Mouse (Mus musculus) hindbrain, embryonic 11.5 days (tissue): ENCODE measurements at regions not wholly inside any gene's neighbourhood (a gene's known extent, or its start where the extent isn't known, plus 50 kb on each side); places are given as distances from the start of the nearest gene placed in this dataset.

ENCODE experiments used
- ATAC-seq: fragments of 200-750 bp; cut with Nextera tagmentation; 2 replicates; pipeline ENCODE4 v1.8.0; 2017; ENCODE audit warnings: mild to moderate bottlenecking, moderate TSS enrichment, moderate library complexity; ENCODE audit not compliant: low FRiP score
- DNase-seq: peaks from one replicate; pipeline ENCODE4 v3.0.0-alpha.2; 2015; ENCODE audit warnings: low spot score
- H3K27ac ChIP-seq: fragments of 300-500 bp; sonication (generic); 2 replicates; pipeline ENCODE4 v1.5.1; 2014; ENCODE audit warnings: mild to moderate bottlenecking, low read depth, low read length
- H3K27me3 ChIP-seq: fragments of 300-500 bp; sonication (generic); 2 replicates; pipeline ENCODE4 v1.6.1; 2014; ENCODE audit warnings: mild to moderate bottlenecking, low read length, moderate library complexity, mixed read lengths; ENCODE audit not compliant: control insufficient read depth, insufficient read depth
- H3K36me3 ChIP-seq: fragments of 300-500 bp; sonication (generic); 2 replicates; pipeline ENCODE4 v1.6.1; 2014; ENCODE audit warnings: mild to moderate bottlenecking, low read length, moderate library complexity, mixed read lengths; ENCODE audit not compliant: control insufficient read depth, insufficient read depth
- H3K4me1 ChIP-seq: fragments of 300-500 bp; sonication (generic); replicated peaks from 2 replicates; pipeline ENCODE4 v1.6.1; 2014; ENCODE audit warnings: low read length, mixed read lengths; ENCODE audit not compliant: control insufficient read depth, insufficient read depth
- H3K4me2 ChIP-seq: fragments of 300-500 bp; sonication (generic); replicated peaks from 2 replicates; pipeline ENCODE4 v1.6.1; 2014; ENCODE audit warnings: mild to moderate bottlenecking, low read depth, low read length
- H3K4me3 ChIP-seq: fragments of 300-500 bp; sonication (generic); 2 replicates; pipeline ENCODE4 v1.5.1; 2014; ENCODE audit warnings: low read depth, low read length
- H3K9ac ChIP-seq: fragments of 300-500 bp; sonication (generic); 2 replicates; pipeline ENCODE4 v1.6.1; 2014; ENCODE audit warnings: low read depth, low read length
- H3K9me3 ChIP-seq: fragments of 300-500 bp; sonication (generic); 2 replicates; pipeline ENCODE4 v1.6.1; 2016; ENCODE audit warnings: low read length; ENCODE audit not compliant: control insufficient read depth
- WGBS: fragments of 180-500 bp; shearing (Covaris S2); extraction: QIAGEN DNeasy Blood & Tissue Kit; methylation state at CpG from one replicate; pipeline ENCODE4 v1.1.7; 2014; 5-methylcytosine and 5-hydroxymethylcytosine counted together

DNA sequence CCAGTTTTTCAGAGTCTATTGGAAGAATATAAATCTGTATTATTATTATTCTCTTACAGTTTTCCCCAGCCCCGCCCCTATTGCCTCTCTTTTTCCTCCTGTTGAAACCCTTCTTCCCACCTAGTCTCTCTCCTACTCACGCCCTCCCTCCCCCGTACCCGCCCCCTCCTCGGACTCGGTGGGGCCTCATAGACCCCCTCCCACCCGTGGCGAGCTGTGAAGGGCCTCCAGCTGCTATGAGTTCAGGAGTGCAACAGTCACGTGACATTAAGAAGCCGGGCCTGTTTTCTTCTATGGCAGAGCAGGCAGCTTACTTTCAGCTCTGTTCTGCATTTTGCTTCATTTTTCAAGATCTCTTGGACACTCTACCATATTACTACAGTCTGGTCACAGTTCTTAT lies 139.8 kb downstream of the Icos start:
- DNase-seq (no peak), ATAC-seq (no peak)
- Histone ChIP-seq H3K27ac (no peak overlapping the region), H3K4me1 (no peaks in the 10 kb centered on the region), H3K4me3 (no peak overlapping the region), H3K9me3 (no peaks in the 10 kb centered on the region), H3K36me3 (no peaks in the 10 kb centered on the region), H3K4me2 (no peak overlapping the region), H3K9ac (no peak overlapping the region), H3K27me3 (no peaks in the 10 kb centered on the region)
- whole genome bisulfite sequencing, result 34% methylated on average over 10 of the region's 10 CpGs

- Histone ChIP-seq H3K4me3 (no peak overlapping the region), H3K27ac (no peak overlapping the region), H3K4me2 (no peak overlapping the region), H3K9ac (no peak overlapping the region), H3K9me3 (no peaks in the 10 kb centered on the region), H3K36me3 (no peaks in the 10 kb centered on the region), H3K27me3 (no peaks in the 10 kb centered on the region), H3K4me1 (no peaks in the 10 kb centered on the region)
- DNase-seq (no peak), ATAC-seq (no peak)
- 68% methylated on average over 4 of the region's 4 CpGs for WGBS
Measured at GRCm38 (mm10) chr1:61118071-61118470, 140.3 kb downstream of the Icos start.

GRCm38 (mm10) chr1:61121480-61121879 lies 143.8 kb downstream of the Icos start:
- WGBS, result 76% methylated on average over 4 of the region's 4 CpGs
- no peaks in the 10 kb centered on the region for H3K27me3 ChIP-seq

GRCm38 (mm10) chr1:61125127-61125526 lies 147.4 kb downstream of the Icos start:
- no peaks in the 10 kb centered on the region for H3K4me1 ChIP-seq
- DNase-seq (no peak), ATAC-seq (no peak)
- no peak overlapping the region for H3K4me3 ChIP-seq
- no peak overlapping the region for H3K4me2 ChIP-seq
- WGBS, result 92% methylated on average over 2 of the region's 2 CpGs
- no peaks in the 10 kb centered on the region for H3K36me3 ChIP-seq
- no peak overlapping the region for H3K27ac ChIP-seq
- no peak overlapping the region for H3K9ac ChIP-seq
- no peaks in the 10 kb centered on the region for H3K9me3 ChIP-seq
- no peaks in the 10 kb centered on the region for H3K27me3 ChIP-seq

More at GRCm38 (mm10) chr1:61121480-61121879, 143.8 kb downstream of the Icos start:
- ATAC-seq (no peak), DNase-seq (no peak)
- Histone ChIP-seq H3K4me2 (no peak overlapping the region), H3K9me3 (no peaks in the 10 kb centered on the region), H3K36me3 (no peaks in the 10 kb centered on the region), H3K27ac (no peak overlapping the region), H3K9ac (no peak overlapping the region), H3K4me1 (no peaks in the 10 kb centered on the region), H3K4me3 (no peak overlapping the region)

DNA sequence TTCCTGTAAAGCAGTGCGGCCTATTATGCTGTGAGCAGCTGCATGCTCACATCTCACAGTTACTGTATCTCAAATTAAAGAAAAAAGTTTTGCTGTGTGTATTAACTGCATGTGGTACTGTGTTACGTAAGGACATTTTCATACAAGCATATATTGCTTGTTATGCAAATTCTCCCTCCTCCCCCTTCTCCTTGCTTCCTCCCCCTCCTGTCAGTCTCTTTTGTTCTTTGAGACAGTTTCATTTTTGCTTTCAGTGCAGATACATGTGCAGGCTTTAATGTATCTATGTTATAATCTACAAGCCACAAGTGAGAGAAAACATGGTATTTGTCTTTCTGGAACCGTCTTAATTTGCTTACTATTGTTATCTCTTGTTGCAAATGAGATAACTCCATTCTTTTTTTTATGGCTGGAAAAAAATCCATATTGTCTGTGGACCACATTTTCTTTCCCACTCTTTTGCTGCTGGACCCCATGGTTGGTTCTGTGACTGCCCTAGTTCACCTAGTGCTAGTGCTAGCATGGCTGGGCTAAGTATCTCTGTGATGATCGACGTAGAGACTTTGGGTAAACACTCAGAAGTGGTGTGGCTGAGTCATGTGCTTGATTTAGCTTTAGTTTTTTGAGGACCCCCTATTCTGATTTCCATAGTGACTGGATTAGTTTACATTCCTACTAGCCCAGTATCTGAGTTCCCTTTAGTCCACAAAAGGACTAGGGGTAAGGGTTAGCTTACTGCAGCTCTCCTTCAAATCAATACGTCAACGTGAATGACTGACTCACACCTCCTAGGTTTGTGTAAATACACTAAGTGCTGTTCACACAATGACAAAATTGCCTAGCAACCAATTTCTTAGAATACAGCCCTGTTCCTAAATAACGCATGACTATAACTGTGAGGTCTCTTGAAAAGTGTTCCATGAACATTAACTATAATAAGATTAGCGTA lies 158.1 kb downstream of the Icos start:
- H3K4me3 ChIP-seq, result no peak overlapping the region
- H3K36me3 ChIP-seq, result no peaks in the 10 kb centered on the region
- H3K27me3 ChIP-seq, result no peaks in the 10 kb centered on the region
- WGBS, result 72% methylated on average over 9 of the region's 9 CpGs
- H3K9me3 ChIP-seq, result no peaks in the 10 kb centered on the region
- no peak overlapping the region for H3K9ac ChIP-seq
- H3K4me2 ChIP-seq, result no peak overlapping the region
- H3K4me1 ChIP-seq, result peaks cover 3% of the 10 kb centered on the region
- ATAC-seq (no peak), DNase-seq (no peak)
- no peak overlapping the region for H3K27ac ChIP-seq

DNA sequence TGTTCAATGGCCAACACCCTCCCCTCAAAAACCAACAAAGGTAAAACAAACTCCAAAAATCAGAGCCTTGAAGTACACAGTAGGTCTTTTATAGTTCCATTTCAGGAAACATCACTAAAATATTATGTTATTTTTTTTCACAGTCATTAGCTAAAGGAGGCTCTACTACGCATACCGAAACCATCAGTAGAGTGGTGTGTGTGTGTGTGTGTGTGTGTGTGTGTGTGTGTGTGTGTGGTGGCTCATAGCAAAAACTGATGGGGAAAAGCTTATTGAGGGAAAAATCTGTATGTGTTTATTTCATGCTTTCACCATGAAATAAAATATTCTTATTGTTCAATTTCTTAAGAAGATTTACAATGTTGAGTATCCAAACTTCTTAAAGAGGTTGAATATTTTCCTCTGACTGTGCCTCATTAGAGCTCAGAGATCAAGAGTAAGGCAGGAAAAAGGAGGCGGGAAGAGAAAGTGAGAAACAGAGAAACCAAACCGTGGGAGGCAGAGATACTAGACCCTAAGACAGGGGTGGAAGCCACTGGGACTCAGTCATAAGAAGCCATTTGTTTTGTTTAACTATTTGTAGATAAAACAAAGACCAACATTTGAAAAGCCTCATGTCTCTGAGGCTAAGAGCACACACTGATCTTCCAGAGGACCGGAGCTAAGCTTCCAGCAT lies 159.6 kb downstream of the Icos start:
- 56% methylated on average over 5 of the region's 5 CpGs for WGBS

GRCm38 (mm10) chr1:61137954-61138353 lies 160.2 kb downstream of the Icos start:
- Histone ChIP-seq H3K36me3 (no peaks in the 10 kb centered on the region), H3K4me2 (no peak overlapping the region), H3K4me3 (no peak overlapping the region), H3K9ac (no peak overlapping the region), H3K27ac (no peak overlapping the region), H3K4me1 (peaks cover 11% of the 10 kb centered on the region), H3K27me3 (no peaks in the 10 kb centered on the region), H3K9me3 (no peaks in the 10 kb centered on the region)
- ATAC-seq, result no peak
- no peak for DNase-seq
- 72% methylated on average over 11 of the region's 11 CpGs for WGBS

More for the DNA sequence above, 159.6 kb downstream of the Icos start:
- no peak overlapping the region for H3K4me2 ChIP-seq
- no peak overlapping the region for H3K9ac ChIP-seq
- H3K9me3 ChIP-seq, result no peaks in the 10 kb centered on the region
- no peak for ATAC-seq
- H3K27me3 ChIP-seq, result no peaks in the 10 kb centered on the region
- H3K4me3 ChIP-seq, result no peak overlapping the region
- DNase-seq, result no peak
- H3K4me1 ChIP-seq, result peaks cover 11% of the 10 kb centered on the region
- no peak overlapping the region for H3K27ac ChIP-seq
- H3K36me3 ChIP-seq, result no peaks in the 10 kb centered on the region

DNA sequence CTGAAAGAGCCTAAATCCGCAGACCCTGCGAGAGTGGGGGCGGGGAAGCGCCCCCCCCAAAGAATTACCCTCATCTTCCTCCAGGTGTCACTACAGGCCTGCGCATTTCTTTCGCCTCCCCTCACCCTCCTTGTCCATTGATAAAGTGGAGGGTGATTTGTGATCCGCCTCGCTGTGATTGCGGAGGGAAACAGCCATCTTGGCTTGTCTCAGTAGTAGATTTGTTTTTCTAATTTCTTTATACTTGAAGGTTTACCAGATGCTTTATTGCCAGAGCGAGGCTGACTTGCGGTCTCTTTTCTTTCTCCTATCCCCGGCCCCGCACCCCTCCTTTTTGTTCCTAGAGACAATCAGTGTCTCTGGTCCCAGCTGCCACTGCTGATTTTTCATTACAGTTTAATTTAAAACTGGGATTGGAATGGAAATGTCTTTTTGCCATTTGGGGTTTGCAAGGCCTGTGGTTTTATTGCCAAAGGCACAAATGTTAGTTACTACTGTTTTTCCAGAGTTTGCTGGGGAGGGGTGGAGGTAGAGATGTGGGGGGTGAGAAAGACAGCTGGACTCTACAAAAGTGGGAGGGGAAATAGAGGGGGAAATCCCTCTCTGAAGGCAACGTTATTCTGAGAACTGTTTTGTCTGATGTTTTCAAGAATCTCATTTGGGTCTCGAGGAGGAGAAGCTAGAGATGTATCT lies 161.7 kb downstream of the Icos start:
- peak; percentile 82 for DNase-seq
- Histone ChIP-seq H3K9me3 (no peaks in the 10 kb centered on the region), H3K27me3 (no peaks in the 10 kb centered on the region), H3K27ac (peak overlapping the region; percentile 70), H3K9ac (no peak overlapping the region), H3K4me3 (no peak overlapping the region), H3K4me1 (peaks cover 13% of the 10 kb centered on the region), H3K4me2 (peak overlapping the region; percentile 5), H3K36me3 (no peaks in the 10 kb centered on the region)
- WGBS, result 5% methylated on average over 15 of the region's 15 CpGs
- peak; percentile 77 for ATAC-seq
